Mouse (Mus musculus) spleen, adult 2 months (tissue): ENCODE measurements around the gene 1700011L22Rik. TPM values are rescaled to one million over a fixed set of nuclear protein-coding genes. Genes with fewer than 3 reads are reported as not detected.

Experiments used
- DNase-seq, 2 experiments: peaks; one replicate each; pipeline versions ENCODE4 v3.0.0 to v3.0.0-alpha.2; 2012 to 2021; ENCODE audit warnings: low spot score in 2 of 2, low read depth in 1 of 2
- H3K27ac ChIP-seq: fragments of 200-500 bp; 2 replicates; pipeline ENCODE4 v1.5.1; 2012; ENCODE audit warnings: low read length, inconsistent platforms; ENCODE audit not compliant: insufficient read depth
- H3K27me3 ChIP-seq: fragments of 200-500 bp; 2 replicates; pipeline ENCODE4 v1.6.1; 2012; ENCODE audit warnings: mild to moderate bottlenecking, moderate library complexity, low read length, inconsistent platforms; ENCODE audit not compliant: control insufficient read depth, insufficient read depth
- H3K36me3 ChIP-seq: fragments of 200-500 bp; 2 replicates; pipeline ENCODE4 v1.6.1; 2012; ENCODE audit warnings: mild to moderate bottlenecking, low read length, inconsistent platforms; ENCODE audit not compliant: control insufficient read depth, insufficient read depth
- H3K4me1 ChIP-seq: fragments of 200-500 bp; 2 replicates; pipeline ENCODE4 v1.6.1; 2011; ENCODE audit warnings: inconsistent platforms; ENCODE audit not compliant: control insufficient read depth, insufficient read depth, insufficient read length
- H3K4me3 ChIP-seq: fragments of 200-500 bp; 2 replicates; pipeline ENCODE4 v1.5.1; 2011; ENCODE audit warnings: mild to moderate bottlenecking, inconsistent platforms; ENCODE audit not compliant: insufficient read depth, insufficient read length; ENCODE audit errors: extremely low read depth
- CTCF ChIP-seq: fragments of 200-500 bp; IDR thresholded peaks from 2 replicates; pipeline ENCODE4 v1.5.1; 2011; ENCODE audit warnings: mild to moderate bottlenecking, inconsistent platforms; ENCODE audit not compliant: insufficient read depth, insufficient read length, insufficient replicate concordance; ENCODE audit errors: extremely low read depth
- POLR2A ChIP-seq: fragments of 200-500 bp; IDR thresholded peaks from 2 replicates; pipeline ENCODE4 v1.6.1; 2011; ENCODE audit warnings: low read depth, low read length, inconsistent platforms
- WGBS: fragments of 180-500 bp; shearing (Covaris S2); methylation state at CpG from one replicate; pipeline ENCODE4 v1.1.7; 2018; 5-methylcytosine and 5-hydroxymethylcytosine counted together
- polyA plus RNA-seq: library from polyadenylated mRNA; depleted of rRNA; stranded (reverse); fragments of >200 nt; gene quantifications from 2 replicates; pipeline ENCODE4 v1.2.3, GENCODE M21; 2012; rRNA removed

1700011L22Rik gene
- not detected in 2 replicates for polyA plus RNA-seq

DNA sequence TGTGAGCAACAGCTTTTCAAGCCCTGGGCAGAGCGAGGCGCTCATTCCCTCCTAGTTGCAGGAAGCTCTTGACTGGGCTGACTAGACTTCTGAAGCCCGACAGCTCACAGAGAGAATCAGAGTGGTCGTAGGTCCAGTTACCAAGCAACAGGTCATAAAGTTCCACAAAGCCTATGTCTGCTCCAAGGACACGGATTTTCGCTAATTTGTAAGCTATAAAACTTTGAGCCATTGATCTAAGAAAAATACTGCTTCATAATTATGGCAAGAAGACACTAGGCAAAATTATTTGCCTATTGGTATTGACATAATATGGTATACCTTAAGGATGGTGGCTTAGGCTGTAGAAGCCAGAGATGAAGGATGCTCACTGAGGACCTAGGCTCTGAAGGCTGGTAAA lies at the start of gene 1700011L22Rik:
TSS of gene 1700011L22Rik (minus strand) at position 101 of the 400 bp plus-strand sequence.
- WGBS: 96% methylated on average over 6 of the region's 6 CpGs
- Histone ChIP-seq H3K4me3 (no peak within 1 kb of the TSS), H3K27me3 (no peaks in the 10 kb centered on the region), H3K4me1 (no peaks in the 10 kb centered on the region), H3K27ac (no peak within 1 kb of the TSS), H3K36me3 (no peaks in the 10 kb centered on the region)
- no peak for DNase-seq
- no peak for TF ChIP-seq CTCF
- TF ChIP-seq POLR2A: no peak

DNA sequence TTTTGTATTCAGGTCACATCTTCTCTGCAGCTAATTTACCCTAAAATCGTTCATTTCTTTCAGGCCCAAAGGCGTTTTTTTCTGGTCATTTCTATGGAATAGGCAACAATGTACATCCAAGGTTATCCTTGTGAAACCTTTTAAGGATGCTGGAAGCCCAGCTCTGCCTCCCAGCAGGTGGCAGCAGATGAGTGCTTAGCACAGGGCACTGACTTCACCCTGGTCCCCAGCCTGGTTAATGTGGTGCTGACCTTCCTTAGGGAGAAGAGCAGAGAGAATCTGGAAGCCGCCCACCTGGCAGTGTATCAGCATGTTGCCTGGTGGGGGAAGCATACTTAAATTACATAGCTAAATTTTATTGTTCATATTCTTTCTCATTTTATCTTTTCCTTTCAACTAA lies 49.4 kb upstream of the 1700011L22Rik start:
- no peak overlapping the region for H3K4me3 ChIP-seq
- 59% methylated on average over 3 of the region's 3 CpGs for WGBS
- DNase-seq: peak in 1 of 2 experiments; percentile 41
- H3K4me1 ChIP-seq: 0 out of 2 replicates have a peak, but pooled peaks cover 5% of the 10 kb centered on the region
- no peak overlapping the region for H3K27ac ChIP-seq
- no peaks in the 10 kb centered on the region for H3K36me3 ChIP-seq
- TF ChIP-seq CTCF: peak; percentile 44; the same call in 1 of the 2 replicates
- no peak for TF ChIP-seq POLR2A
- no peaks in the 10 kb centered on the region for H3K27me3 ChIP-seq

DNA sequence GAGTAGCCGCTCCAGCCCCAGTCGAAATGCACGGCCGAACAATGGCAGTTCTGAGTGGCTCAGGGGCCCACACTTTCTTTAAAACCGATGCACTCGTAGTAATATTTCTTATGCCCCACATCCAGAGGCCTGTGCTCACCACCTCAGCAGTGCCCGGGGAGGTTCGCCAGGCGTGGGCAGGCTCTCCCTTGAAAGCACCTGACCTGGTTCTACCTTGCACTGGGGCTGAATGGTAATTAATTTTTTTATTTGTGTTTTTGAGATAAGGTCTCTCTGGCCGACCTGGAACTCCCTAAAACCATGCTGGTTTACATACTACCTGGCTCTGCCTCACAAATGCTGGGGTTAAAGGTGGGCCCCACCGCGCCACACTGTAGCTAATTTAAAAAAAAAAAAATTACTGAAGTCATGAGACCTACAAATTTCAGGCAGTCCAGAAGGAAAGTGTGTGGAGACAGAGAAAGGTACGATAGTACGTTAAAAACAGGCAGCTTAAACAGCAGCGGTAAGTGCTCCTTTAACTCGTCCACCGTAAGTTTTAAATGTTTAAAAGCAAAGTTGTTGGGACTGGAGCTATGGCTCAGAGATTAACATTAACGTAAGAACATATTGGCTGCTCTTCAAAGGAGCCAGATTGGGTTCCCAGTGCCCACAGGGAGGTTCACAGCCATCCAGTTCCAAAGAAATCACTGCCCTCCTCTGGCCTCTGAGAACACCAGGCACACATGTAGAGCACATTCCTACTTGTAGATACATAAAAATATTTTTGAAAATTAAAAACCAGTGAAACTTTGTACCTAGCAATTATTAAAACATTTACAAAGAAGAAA lies 47.1 kb upstream of the 1700011L22Rik start:
- Histone ChIP-seq H3K36me3 (no peaks in the 10 kb centered on the region), H3K27ac (peak overlapping the region; percentile 88), H3K4me3 (peak overlapping the region; percentile 74), H3K27me3 (no peaks in the 10 kb centered on the region), H3K4me1 (0 out of 2 replicates have a peak, but pooled peaks cover 5% of the 10 kb centered on the region)
- DNase-seq: no peak
- TF ChIP-seq CTCF (no peak), POLR2A (no peak)
- WGBS: 14% methylated on average over 18 of the region's 18 CpGs

DNA sequence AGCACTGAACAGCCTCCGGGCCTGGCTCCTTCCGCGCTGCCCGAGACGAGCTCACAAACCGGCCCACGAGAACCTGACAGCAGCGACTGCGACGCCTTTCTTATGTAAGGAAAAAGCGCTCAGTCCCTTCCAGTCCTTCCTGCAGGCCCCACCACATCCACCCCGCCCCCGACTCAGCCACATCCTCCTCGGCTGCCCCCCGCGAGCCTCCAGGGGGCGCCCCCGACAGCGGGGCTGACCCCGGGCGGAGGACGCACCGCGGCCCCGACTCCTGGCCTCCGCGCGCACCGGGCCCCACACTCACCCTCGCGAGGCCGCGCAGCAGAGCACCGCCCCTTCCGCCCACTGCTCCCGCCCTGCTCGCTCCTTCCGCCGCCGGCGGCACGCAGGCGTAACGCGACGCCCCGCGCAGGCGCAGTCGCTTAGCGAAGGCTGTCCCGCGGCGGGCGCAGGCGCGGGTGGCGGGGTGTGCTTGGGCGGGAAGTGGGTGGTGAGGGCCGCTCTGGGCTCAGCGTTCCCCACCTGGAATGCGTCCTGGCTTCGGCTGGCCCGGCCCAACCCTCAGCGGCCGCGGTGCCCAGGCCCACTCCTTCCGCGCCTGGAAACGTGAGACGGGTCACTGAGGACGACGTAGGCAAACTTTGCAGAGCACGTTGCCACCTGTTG lies 46.4 kb upstream of the 1700011L22Rik start, which contains the start of gene Mmaa:
TSS of gene Mmaa (minus strand) at position 328 of the 666 bp plus-strand sequence.
- DNase-seq: peak; percentile 93 to 97
- H3K27ac ChIP-seq: peak within 1 kb of the TSS; percentile 88
- H3K4me1 ChIP-seq: 0 out of 2 replicates have a peak, but pooled peaks cover 5% of the 10 kb centered on the region
- H3K27me3 ChIP-seq: no peaks in the 10 kb centered on the region
- 1% methylated on average over 57 of the region's 74 CpGs for WGBS
- peak within 1 kb of the TSS; percentile 74 for H3K4me3 ChIP-seq
- TF ChIP-seq POLR2A (peak; percentile 91), CTCF (peak; percentile 18; the same call in 1 of the 2 replicates)
- H3K36me3 ChIP-seq: no peaks in the 10 kb centered on the region

DNA sequence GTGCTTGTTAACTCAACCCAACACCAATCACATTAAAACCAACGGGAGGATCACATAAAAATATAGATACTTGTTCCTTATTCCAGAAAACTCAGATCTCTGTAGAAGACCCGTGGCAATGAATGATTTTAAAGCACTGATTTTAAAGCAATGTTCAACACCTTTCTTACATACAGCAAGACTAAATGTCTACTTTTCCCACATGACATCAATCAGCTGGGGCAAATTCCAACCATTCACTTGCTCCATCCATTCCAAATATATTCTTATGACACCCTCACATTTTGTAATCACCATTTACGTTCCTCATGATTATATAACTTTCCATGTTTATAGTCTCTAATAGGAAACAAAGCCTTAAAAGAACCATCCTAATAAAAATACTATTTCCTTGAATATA lies 45.5 kb upstream of the 1700011L22Rik start:
- 23% methylated on average over 3 of the region's 3 CpGs for WGBS
- no peak overlapping the region for H3K4me3 ChIP-seq
- DNase-seq: no peak

DNA sequence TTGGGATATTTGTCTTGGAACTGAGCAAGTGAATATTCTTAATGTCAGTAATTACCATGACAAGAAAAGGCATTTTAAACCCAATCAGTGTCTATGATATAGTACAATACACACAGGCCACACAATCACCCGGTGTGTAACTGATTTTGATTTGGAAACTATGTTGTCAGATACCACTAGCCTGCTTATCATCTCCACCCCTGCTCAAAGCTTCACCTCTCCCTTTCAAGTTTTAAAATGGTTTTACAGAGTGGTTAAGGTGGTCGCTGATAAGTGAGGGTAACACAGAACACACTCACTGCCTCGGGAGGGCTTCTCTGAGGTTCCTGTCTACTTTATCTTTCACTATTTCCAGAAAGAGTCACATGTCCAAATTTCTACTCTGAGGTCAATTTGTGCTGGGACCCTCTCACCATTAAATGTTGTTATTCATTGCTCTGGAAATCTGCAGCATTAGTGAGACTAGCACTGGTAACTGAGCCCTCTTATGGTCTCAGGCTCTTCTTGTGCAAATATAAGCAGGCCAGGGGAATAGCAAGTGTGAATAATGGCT lies 44.4 kb upstream of the 1700011L22Rik start:
- H3K36me3 ChIP-seq: no peaks in the 10 kb centered on the region
- peaks cover 11% of the 10 kb centered on the region; the same call in 1 of the 2 replicates for H3K4me1 ChIP-seq
- no peak overlapping the region for H3K27ac ChIP-seq
- no peak for TF ChIP-seq POLR2A
- TF ChIP-seq CTCF: no peak
- no peak overlapping the region for H3K4me3 ChIP-seq
- WGBS: 73% methylated on average over 3 of the region's 3 CpGs
- H3K27me3 ChIP-seq: no peaks in the 10 kb centered on the region
- DNase-seq: no peak

More for the DNA sequence above, 45.5 kb upstream of the 1700011L22Rik start:
- Histone ChIP-seq H3K27me3 (no peaks in the 10 kb centered on the region), H3K36me3 (no peaks in the 10 kb centered on the region), H3K4me1 (peaks cover 8% of the 10 kb centered on the region; the same call in 1 of the 2 replicates), H3K27ac (no peak overlapping the region)
- no peak for TF ChIP-seq CTCF
- TF ChIP-seq POLR2A: no peak

DNA sequence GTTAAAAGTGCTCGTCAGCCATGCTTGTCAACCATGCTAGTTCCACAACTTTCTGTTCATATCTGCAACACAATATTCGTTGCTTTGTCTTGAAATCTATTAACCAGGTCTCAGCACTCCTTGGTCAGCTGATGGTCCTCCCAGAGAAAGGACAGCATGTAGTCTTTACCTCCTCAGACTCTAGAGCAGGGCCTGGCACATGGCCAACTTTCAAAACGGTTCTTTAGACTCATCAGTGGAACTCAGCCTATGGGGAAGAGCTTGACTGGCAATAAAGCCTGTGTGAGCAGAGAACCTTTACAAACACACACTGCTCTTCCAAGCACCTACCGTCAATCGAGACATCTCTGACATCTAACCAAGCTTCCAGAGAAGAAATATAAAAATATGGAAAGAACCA lies 41.2 kb upstream of the 1700011L22Rik start:
- Histone ChIP-seq H3K36me3 (no peaks in the 10 kb centered on the region), H3K4me1 (peaks cover 7% of the 10 kb centered on the region), H3K27ac (no peak overlapping the region), H3K4me3 (no peak overlapping the region), H3K27me3 (no peaks in the 10 kb centered on the region)
- TF ChIP-seq CTCF (no peak), POLR2A (no peak)
- DNase-seq: no peak
- WGBS: 74% methylated on average over 5 of the region's 5 CpGs
